Mouse (Mus musculus): ENCODE results near the gene BC004004. TPM values are rescaled to one million over a fixed set of nuclear protein-coding genes. Genes with fewer than 3 reads are reported as not detected.
"Not testable (repeated sequence)": the region's sequence is repeated elsewhere in the genome, so short reads cannot be mapped to it uniquely, and the experiment has no call there.

The BC004004 gene
- polyA plus RNA-seq, 1 experiment from 2014 or later, result 125 TPM

DNA sequence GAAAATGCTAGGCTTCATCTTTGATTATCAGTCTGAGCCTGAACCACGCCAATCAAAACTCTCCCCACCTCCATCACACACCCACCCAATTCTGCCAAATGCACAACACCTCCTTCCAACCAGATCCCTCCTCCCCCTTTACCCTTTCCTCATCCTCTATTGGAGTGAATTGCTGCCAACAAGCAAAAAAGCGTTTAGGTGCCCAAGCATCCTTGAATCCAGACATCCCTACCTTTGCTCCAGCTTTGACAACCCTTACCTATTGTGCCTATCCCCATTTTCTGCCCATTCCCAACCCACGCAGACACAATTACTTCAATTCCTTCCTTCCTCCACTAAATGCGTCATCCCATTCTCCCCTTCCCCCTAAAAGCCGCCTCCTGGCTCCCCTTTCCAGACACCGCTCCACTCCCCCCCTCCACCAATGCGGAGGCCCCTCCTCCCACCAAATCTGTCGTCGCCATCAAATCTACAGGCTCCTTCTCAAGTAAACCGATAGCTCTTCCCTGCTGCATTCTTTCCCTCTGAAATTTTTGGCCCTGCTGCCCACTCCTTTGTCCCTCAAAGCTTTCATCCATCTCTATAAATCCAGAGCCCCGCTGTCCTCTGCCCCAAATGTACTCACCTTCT, 78.0 kb downstream of the BC004004 start:
- Histone ChIP-seq H3K9ac (peak overlapping the region; percentile 98), H3K9me3 (no peaks in the 10 kb centered on the region), H3K4me3 (peak overlapping the region; percentile 87), H3K36me3 (peaks cover 28% of the 10 kb centered on the region), H3K27ac (replicated peaks) (peak overlapping the region; percentile 93), H3K27me3 (no peaks in the 10 kb centered on the region), H3K4me1 (replicated peaks) (peaks cover 43% of the 10 kb centered on the region), H3K4me2 (peak overlapping the region; percentile 75)
- peak; percentile 7; the same call in 1 of the 2 replicates for ATAC-seq (ENCODE audit: low read depth)
- whole genome bisulfite sequencing, result 5% methylated on average over 11 of the region's 11 CpGs

DNA sequence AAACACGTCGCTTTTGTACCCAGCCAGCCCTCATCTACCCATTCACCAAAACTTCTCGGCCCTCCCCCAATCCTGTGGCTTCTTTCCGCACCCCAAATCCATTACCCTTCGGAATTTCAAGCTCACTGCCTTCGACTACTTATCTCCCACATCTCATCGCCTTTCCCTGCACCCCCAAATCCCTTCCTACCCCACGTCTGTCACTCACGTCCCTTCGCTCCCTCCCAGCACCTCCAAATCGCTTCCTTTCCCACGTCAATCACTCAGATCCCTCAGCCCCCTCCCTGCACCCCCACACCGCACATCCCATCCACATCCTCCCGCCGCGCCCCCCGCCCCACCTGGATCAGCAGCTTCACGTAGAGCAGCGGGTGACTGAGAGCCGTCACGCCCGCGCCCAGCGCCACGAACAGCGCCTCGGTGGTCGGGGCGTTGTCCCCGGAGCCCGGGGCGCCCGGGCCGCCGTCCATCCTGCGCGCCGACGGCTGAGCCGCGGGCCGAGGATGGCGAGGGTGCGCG, 78.6 kb downstream of the BC004004 start:
- H3K27me3 ChIP-seq, result no peaks in the 10 kb centered on the region
- peaks cover 37% of the 10 kb centered on the region for H3K4me1 ChIP-seq (replicated peaks)
- WGBS, result under 1% methylated on average over 41 of the region's 45 CpGs
- H3K4me2 ChIP-seq, result peak overlapping the region; percentile 75
- H3K4me3 ChIP-seq, result peak overlapping the region; percentile 87
- H3K27ac ChIP-seq (replicated peaks), result peak overlapping the region; percentile 93
- peaks cover 22% of the 10 kb centered on the region for H3K36me3 ChIP-seq
- no peaks in the 10 kb centered on the region for H3K9me3 ChIP-seq
- peak overlapping the region; percentile 98 for H3K9ac ChIP-seq
- peak; percentile 34 for ATAC-seq (ENCODE audit: low read depth)

DNA sequence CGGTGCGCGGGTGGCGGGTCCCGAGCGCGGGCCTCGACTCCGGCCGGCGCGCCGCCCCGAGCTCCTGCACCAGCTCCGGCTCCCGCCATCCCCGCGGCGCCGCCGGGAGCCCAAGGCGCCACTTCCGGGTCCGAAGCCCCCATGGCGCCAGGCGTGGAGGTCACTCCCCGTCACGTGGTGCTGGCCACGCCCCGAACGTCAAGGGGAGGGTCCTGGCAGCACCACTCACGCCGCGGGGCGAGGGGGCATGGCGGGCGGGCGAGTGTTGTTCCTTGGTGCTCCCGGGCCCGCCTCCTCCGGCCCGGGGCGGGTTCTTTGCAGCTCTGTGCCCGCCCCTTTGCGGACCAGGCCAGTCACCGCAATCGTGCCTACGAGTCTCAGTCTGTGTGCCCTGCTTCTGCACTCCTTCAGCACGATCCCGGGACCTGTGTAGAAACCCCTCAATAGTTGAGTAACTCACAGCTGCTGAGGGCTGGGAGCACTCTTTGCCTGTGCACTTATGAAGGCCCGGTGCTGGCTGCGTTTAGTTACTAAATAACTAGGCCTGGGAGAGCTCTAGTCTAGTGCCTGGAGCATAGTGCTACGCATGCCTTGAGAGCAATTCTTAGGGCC, 79.2 kb downstream of the BC004004 start, which contains the start of gene Mtch1:
Gene Mtch1 (minus strand): TSS at position 290 of the 612 bp plus-strand sequence.
- peak within 1 kb of the TSS; percentile 98 for H3K9ac ChIP-seq
- no peaks in the 10 kb centered on the region for H3K27me3 ChIP-seq
- H3K36me3 ChIP-seq, result peaks cover 17% of the 10 kb centered on the region
- ATAC-seq (ENCODE audit: low read depth), result peak; percentile 94
- H3K4me3 ChIP-seq, result peak within 1 kb of the TSS; percentile 87
- no peaks in the 10 kb centered on the region for H3K9me3 ChIP-seq
- H3K27ac ChIP-seq (replicated peaks), result peak within 1 kb of the TSS; percentile 93
- H3K4me1 ChIP-seq (replicated peaks), result peaks cover 32% of the 10 kb centered on the region
- H3K4me2 ChIP-seq, result peak within 1 kb of the TSS; percentile 75
- under 1% methylated on average over 52 of the region's 53 CpGs for WGBS

DNA sequence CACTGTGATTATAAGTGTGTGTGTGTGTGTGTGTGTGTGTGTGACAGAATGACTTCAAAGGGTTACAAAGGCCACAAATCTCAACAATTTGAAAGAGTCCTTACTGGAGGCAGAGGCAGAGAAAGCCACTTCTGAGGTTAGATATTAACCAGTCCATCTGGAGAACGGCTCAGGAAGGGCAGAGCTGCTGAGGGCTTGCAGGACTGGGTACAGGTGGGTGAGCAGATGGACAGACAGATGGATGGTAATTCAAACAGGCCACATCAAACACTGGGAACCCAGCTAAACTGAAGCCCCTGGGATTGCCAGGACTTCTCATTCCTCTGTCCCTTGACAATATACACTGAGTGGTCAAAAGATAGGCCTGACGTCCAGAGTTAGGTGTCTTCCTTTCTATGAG, 80.4 kb downstream of the BC004004 start:
- Histone ChIP-seq H3K9me3 (no peaks in the 10 kb centered on the region), H3K9ac (0 out of 2 replicates have a peak overlapping the region, but pooled peaks have one; percentile 98), H3K36me3 (peaks cover 5% of the 10 kb centered on the region; the same call in 1 of the 2 replicates), H3K27ac (replicated peaks) (no peak overlapping the region), H3K4me3 (no peak overlapping the region), H3K4me2 (no peak overlapping the region), H3K27me3 (no peaks in the 10 kb centered on the region), H3K4me1 (replicated peaks) (peaks cover 26% of the 10 kb centered on the region)
- no peak for ATAC-seq (ENCODE audit: low read depth)
- 61% methylated on average over 2 of the region's 2 CpGs for WGBS

DNA sequence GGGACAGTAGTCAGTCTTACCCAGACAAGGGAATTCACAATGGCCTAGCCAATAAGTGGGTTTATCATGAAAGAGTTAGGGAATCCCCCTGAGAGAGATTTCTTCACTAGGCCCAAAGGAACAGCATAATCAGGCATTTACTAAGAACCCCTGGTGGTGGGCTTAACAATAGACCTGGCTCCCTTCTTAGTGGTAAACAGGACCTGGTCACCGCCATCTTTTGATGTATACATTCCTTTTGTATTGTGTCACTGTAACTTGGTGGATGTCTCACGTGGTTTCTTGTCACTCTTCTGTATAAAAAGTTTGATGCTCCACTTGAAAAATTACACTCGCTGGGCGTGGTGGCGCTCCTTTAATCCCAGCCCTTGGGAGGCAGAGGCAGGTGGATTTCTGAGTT, 82.5 kb downstream of the BC004004 start:
- not testable (repeated sequence) for H3K27ac ChIP-seq (replicated peaks); H3K9me3 ChIP-seq; ATAC-seq (ENCODE audit: low read depth); H3K27me3 ChIP-seq; H3K4me3 ChIP-seq; H3K36me3 ChIP-seq; H3K9ac ChIP-seq; H3K4me2 ChIP-seq
- 69% methylated on average over 5 of the region's 5 CpGs for WGBS
- H3K4me1 ChIP-seq (replicated peaks), result peaks cover 31% of the 10 kb centered on the region

DNA sequence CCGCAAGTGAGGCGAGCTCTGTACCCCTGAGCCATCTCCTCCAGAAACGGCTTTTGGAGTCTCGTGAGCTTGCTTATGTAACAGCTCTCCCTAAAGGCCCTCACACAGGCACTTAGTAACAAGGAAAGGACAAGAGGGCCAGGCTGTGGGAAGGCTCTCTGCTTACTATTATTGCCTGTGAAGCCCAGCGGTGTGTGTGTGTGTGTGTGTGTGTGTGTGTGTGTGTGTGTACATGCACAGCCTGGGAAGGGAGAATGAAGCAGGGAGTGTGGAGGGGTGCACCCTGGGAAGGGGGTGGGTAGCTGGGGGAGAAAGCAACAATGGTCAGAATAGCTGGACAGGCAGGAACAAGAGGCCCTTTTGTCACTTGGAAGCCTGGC, 86.9 kb downstream of the BC004004 start:
- peak; percentile 32 for ATAC-seq (ENCODE audit: low read depth)
- Histone ChIP-seq H3K4me2 (peak overlapping the region; percentile 63), H3K9ac (peak overlapping the region; percentile 77), H3K4me3 (no peak overlapping the region), H3K36me3 (no peaks in the 10 kb centered on the region), H3K9me3 (no peaks in the 10 kb centered on the region), H3K4me1 (replicated peaks) (peaks cover 36% of the 10 kb centered on the region), H3K27me3 (no peaks in the 10 kb centered on the region), H3K27ac (replicated peaks) (peak overlapping the region; percentile 99)
- 23% methylated on average over 5 of the region's 5 CpGs for WGBS

DNA sequence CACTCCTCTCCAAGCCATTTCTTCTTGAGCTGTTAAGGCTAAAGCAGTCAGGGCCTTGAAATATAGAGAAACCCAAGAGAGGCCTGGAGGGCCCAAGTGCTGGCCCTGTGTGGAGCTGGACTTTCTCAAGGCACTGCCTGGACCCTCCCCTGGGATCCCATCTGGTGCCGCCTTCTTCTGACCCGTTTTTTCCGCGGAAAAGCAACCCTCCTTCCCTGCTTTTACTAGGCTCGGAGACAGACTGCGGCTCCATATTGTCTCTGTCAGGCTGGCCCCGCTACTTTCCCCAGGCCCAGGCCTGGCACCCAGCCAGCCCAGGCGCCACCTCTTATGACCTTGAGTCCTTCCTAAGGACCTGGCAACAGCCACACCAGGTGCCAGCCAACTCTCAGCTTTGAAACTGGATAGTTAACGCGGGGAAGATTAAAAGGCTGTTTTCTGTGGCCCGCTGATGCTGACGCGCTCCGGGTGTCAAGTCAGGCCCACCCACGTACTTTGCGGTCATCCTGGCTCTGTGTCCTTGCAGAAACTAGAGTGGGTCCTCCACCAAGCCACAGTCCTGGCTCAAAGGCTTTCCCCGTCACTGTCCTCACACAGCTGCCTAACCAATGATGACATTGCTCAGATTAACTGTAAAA, 87.4 kb downstream of the BC004004 start:
- Histone ChIP-seq H3K4me2 (peak overlapping the region; percentile 63), H3K9ac (peak overlapping the region; percentile 77), H3K4me3 (peak overlapping the region; percentile 34), H3K36me3 (no peaks in the 10 kb centered on the region), H3K27me3 (no peaks in the 10 kb centered on the region), H3K9me3 (no peaks in the 10 kb centered on the region), H3K27ac (replicated peaks) (peak overlapping the region; percentile 99), H3K4me1 (replicated peaks) (peaks cover 36% of the 10 kb centered on the region)
- 6% methylated on average over 17 of the region's 17 CpGs for WGBS
- peak; percentile 51 for ATAC-seq (ENCODE audit: low read depth)

DNA sequence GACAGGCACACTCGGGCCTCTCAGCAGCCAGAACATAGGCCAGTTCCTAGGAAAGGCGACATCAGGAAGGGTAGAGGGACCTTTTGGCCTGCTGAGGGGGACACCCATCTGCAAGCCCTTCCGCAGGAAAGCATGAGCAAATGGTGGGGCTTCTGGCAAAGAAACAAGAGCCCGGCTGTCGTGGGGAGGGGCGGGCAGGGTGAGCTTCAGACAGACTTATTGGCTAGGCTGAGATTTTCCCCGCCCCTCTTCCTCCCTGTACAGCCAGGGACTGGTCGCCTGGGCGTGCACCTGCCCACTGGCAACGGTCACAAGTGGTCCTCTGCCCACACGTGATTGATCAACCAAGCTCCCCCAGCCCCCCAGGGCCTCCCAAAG, 87.9 kb downstream of the BC004004 start:
- H3K27me3 ChIP-seq, result no peaks in the 10 kb centered on the region
- H3K36me3 ChIP-seq, result no peaks in the 10 kb centered on the region
- peak overlapping the region; percentile 34 for H3K4me3 ChIP-seq
- H3K9me3 ChIP-seq, result no peaks in the 10 kb centered on the region
- H3K4me2 ChIP-seq, result peak overlapping the region; percentile 63
- peak; percentile 96 for ATAC-seq (ENCODE audit: low read depth)
- WGBS, result 2% methylated on average over 11 of the region's 11 CpGs
- H3K4me1 ChIP-seq (replicated peaks), result peaks cover 36% of the 10 kb centered on the region
- H3K9ac ChIP-seq, result peak overlapping the region; percentile 77
- peak overlapping the region; percentile 99 for H3K27ac ChIP-seq (replicated peaks)

DNA sequence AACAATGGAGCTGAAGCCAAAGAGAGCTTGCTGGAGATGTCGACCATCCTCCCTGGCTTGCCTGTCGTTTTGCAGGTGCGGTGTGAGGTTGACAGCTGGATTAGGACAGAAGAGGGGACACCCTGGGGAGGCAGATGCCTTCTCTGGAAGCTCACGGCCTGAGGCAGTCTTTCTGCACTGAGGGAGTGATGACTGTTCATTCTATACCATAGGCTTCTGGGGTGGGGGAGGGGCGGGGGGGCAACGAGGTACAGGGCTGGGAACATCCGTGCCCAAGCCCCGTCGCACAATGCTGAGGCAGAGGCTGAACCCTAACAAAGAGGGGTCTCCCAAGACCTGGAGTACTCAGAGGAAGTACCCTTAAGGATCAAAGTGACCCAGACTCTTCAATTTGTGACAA, 88.3 kb downstream of the BC004004 start:
- Histone ChIP-seq H3K9ac (peak overlapping the region; percentile 77), H3K27ac (replicated peaks) (peak overlapping the region; percentile 99), H3K27me3 (no peaks in the 10 kb centered on the region), H3K4me1 (replicated peaks) (peaks cover 36% of the 10 kb centered on the region), H3K4me2 (peak overlapping the region; percentile 63), H3K9me3 (no peaks in the 10 kb centered on the region), H3K4me3 (peak overlapping the region; percentile 34), H3K36me3 (no peaks in the 10 kb centered on the region)
- WGBS, result 3% methylated on average over 9 of the region's 9 CpGs
- ATAC-seq (ENCODE audit: low read depth), result peak; percentile 65

DNA sequence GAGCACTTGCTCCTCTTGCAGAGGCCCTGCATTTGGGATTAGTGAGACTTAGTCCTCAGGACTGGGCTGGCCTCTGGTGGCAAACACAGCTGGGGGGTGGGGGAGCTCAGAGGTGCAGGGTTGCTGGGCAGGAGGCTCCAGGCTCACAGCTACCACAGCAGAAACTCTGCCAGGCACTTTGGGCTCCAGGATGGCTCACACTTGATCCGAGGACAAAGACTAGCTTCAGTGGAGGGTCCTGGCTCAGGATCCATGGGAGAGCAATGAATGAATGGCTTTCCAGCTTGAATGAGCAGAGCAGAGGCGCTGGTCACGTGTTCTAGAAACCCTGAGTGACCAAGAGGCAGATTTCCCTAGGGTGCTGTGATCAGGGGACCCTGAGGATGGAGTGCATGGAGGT, 90.3 kb downstream of the BC004004 start:
- H3K4me2 ChIP-seq, result no peak overlapping the region
- no peak overlapping the region; the same call in 1 of the 2 replicates for H3K9ac ChIP-seq
- no peaks in the 10 kb centered on the region for H3K27me3 ChIP-seq
- no peak for ATAC-seq (ENCODE audit: low read depth)
- H3K36me3 ChIP-seq, result no peaks in the 10 kb centered on the region
- 66% methylated on average over 3 of the region's 3 CpGs for WGBS
- no peak overlapping the region; the same call in 1 of the 2 replicates for H3K27ac ChIP-seq (replicated peaks)
- no peak overlapping the region for H3K4me3 ChIP-seq
- no peaks in the 10 kb centered on the region for H3K9me3 ChIP-seq
- H3K4me1 ChIP-seq (replicated peaks), result peaks cover 36% of the 10 kb centered on the region

DNA sequence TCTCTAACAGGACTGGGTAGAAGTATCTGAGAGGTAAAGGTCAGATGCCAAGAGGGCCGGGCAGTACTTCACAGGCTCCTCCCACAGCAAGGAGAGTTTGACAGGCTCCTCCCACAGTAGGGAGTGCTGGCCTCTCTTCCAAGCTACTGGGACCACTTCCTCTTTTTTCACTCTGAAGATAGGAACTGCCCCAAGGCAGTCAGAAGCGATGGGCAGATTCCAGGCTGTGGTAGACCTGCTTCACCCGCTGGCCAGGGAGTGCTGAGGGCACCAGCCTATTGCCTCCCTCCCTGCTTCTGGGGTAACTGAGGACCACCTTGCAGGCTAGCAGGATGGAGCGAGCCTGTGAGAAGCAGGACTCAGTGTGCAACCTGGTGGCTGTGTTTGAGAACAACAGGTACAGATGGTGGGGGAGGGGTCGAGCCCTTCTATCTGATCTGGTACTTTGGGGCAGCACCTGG, 92.2 kb downstream of the BC004004 start, which contains the start of gene Fgd2:
Gene Fgd2 (plus strand): TSS at position 154 of the 461 bp plus-strand sequence.
- no peak within 1 kb of the TSS for H3K4me3 ChIP-seq
- H3K27me3 ChIP-seq, result no peaks in the 10 kb centered on the region
- 24% methylated on average over 5 of the region's 5 CpGs for WGBS
- H3K9me3 ChIP-seq, result no peaks in the 10 kb centered on the region
- H3K27ac ChIP-seq (replicated peaks), result no peak within 1 kb of the TSS
- H3K9ac ChIP-seq, result no peak within 1 kb of the TSS
- H3K4me2 ChIP-seq, result no peak within 1 kb of the TSS
- no peak for ATAC-seq (ENCODE audit: low read depth)
- H3K4me1 ChIP-seq (replicated peaks), result peaks cover 23% of the 10 kb centered on the region
- H3K36me3 ChIP-seq, result no peaks in the 10 kb centered on the region

Measured in neural tube, embryonic 13.5 days (tissue).